Mouse (Mus musculus) megakaryocyte, embryonic 14.5 days (primary cell): ENCODE measurements around the gene Inpp5k. TPM values are rescaled to one million over a fixed set of nuclear protein-coding genes. Genes with fewer than 3 reads are reported as not detected.

ENCODE experiments used
- H3K27me3 ChIP-seq: replicated peaks from 2 replicates; pipeline ENCODE3; 2012; ENCODE audit warnings: inconsistent platforms
- H3K36me3 ChIP-seq: replicated peaks from 2 replicates; pipeline ENCODE3; 2012; ENCODE audit warnings: low read length, inconsistent platforms, mixed read lengths
- H3K4me1 ChIP-seq: 2 replicates; pipeline ENCODE4 v1.6.1; 2012; ENCODE audit warnings: inconsistent platforms
- H3K4me3 ChIP-seq: replicated peaks from 2 replicates; pipeline ENCODE3; 2012; ENCODE audit warnings: moderate library complexity, mild to moderate bottlenecking, inconsistent platforms
- H3K9me3 ChIP-seq: 2 replicates; pipeline ENCODE4 v1.6.1; 2012; ENCODE audit warnings: inconsistent platforms
- FLI1 ChIP-seq: IDR thresholded peaks from 2 replicates; pipeline ENCODE4 v1.6.1; 2012; ENCODE audit warnings: low read length, inconsistent platforms, mixed read lengths
- GATA1 ChIP-seq: IDR thresholded peaks from 3 replicates; pipeline ENCODE4 v1.6.1; 2012; ENCODE audit warnings: mixed read lengths, low read length, inconsistent platforms, borderline replicate concordance
- polyA plus RNA-seq: library from polyadenylated mRNA; stranded (reverse); fragments of >175 nt; gene quantifications from 2 replicates; pipeline ENCODE4 v1.2.3, GENCODE M21; 2012; ENCODE audit warnings: low replicate concordance; ENCODE audit not compliant: insufficient read depth

Inpp5k gene
- polyA plus RNA-seq, 1 experiment: 43.3 TPM

GRCm38 (mm10) chr11:75615556-75615955 lies 15.2 kb upstream of the Inpp5k start:
- Histone ChIP-seq H3K4me3 (no peak overlapping the region), H3K36me3 (peaks cover 91% of the 10 kb centered on the region), H3K27me3 (no peaks in the 10 kb centered on the region), H3K9me3 (no peaks in the 10 kb centered on the region), H3K4me1 (no peaks in the 10 kb centered on the region; the same call in 1 of the 2 replicates)
- TF ChIP-seq GATA1 (no peak), FLI1 (no peak)

DNA sequence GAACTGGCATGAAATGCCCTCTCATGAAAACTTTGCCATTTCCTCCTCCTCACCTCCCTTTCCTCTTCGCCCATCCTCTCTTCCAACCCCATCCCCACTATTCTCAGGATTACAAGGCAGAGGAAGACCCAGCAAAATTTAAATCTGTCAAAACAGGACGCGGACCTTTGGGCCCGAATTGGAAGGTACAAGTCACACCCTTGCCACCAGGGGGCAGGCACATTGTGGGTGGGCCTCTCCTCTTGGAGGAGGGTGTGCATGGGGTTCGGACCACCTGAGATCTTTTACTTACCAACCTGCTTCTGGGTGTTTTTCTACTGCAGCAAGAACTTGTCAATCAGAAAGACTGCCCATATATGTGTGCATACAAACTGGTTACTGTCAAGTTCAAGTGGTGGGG lies 11.7 kb upstream of the Inpp5k start:
- Histone ChIP-seq H3K4me3 (no peak overlapping the region), H3K27me3 (no peaks in the 10 kb centered on the region), H3K4me1 (peaks cover 27% of the 10 kb centered on the region), H3K9me3 (no peaks in the 10 kb centered on the region), H3K36me3 (peaks cover 91% of the 10 kb centered on the region)
- TF ChIP-seq GATA1: no peak
- TF ChIP-seq FLI1: no peak

- Histone ChIP-seq H3K27me3 (no peaks in the 10 kb centered on the region), H3K4me3 (no peak overlapping the region), H3K4me1 (peaks cover 34% of the 10 kb centered on the region), H3K36me3 (peaks cover 88% of the 10 kb centered on the region), H3K9me3 (no peaks in the 10 kb centered on the region)
- TF ChIP-seq GATA1: no peak
- TF ChIP-seq FLI1: no peak
Observed at GRCm38 (mm10) chr11:75620136-75620780, 10.5 kb upstream of the Inpp5k start.

DNA sequence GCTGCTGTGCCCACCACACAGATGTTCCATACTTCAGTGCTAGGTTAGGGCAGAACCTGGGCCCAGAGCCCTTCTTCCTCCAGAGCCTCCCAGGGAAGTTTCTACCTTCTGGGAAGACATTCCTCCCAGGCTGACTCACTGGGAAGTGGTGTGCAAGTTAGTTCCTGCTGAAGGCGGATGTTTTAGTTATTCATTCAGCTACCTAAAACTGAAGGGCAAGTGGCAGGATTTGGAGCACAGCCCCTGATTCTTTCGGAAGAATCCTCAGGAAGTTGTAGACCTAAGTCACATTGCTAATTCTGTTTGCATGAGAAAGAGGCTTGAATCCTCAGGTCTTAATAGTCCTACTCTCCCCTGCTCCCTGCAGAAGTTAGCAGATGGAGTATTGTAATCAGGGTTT lies 9.4 kb upstream of the Inpp5k start:
- Histone ChIP-seq H3K4me1 (peaks cover 37% of the 10 kb centered on the region), H3K27me3 (no peaks in the 10 kb centered on the region), H3K9me3 (no peaks in the 10 kb centered on the region), H3K4me3 (no peak overlapping the region), H3K36me3 (peaks cover 90% of the 10 kb centered on the region)
- TF ChIP-seq GATA1 (no peak), FLI1 (no peak)

- H3K9me3 ChIP-seq: no peaks in the 10 kb centered on the region
- H3K27me3 ChIP-seq: no peaks in the 10 kb centered on the region
- H3K4me1 ChIP-seq: peaks cover 37% of the 10 kb centered on the region
- peaks cover 91% of the 10 kb centered on the region for H3K36me3 ChIP-seq
- TF ChIP-seq FLI1 (no peak), GATA1 (no peak)
- no peak overlapping the region for H3K4me3 ChIP-seq
Observed at GRCm38 (mm10) chr11:75622588-75623329, 8.0 kb upstream of the Inpp5k start.

GRCm38 (mm10) chr11:75624102-75624554 lies 6.7 kb upstream of the Inpp5k start:
- TF ChIP-seq FLI1 (no peak), GATA1 (no peak)
- H3K4me1 ChIP-seq: peaks cover 37% of the 10 kb centered on the region
- H3K27me3 ChIP-seq: no peaks in the 10 kb centered on the region
- H3K36me3 ChIP-seq: peaks cover 90% of the 10 kb centered on the region
- H3K9me3 ChIP-seq: no peaks in the 10 kb centered on the region
- peak overlapping the region; percentile 59 for H3K4me3 ChIP-seq

- no peaks in the 10 kb centered on the region for H3K27me3 ChIP-seq
- TF ChIP-seq GATA1 (no peak), FLI1 (no peak)
- H3K9me3 ChIP-seq: no peaks in the 10 kb centered on the region
- H3K36me3 ChIP-seq: peaks cover 79% of the 10 kb centered on the region
- peaks cover 49% of the 10 kb centered on the region for H3K4me1 ChIP-seq
- no peak overlapping the region for H3K4me3 ChIP-seq
Observed at GRCm38 (mm10) chr11:75625820-75626219, 5.0 kb upstream of the Inpp5k start.

DNA sequence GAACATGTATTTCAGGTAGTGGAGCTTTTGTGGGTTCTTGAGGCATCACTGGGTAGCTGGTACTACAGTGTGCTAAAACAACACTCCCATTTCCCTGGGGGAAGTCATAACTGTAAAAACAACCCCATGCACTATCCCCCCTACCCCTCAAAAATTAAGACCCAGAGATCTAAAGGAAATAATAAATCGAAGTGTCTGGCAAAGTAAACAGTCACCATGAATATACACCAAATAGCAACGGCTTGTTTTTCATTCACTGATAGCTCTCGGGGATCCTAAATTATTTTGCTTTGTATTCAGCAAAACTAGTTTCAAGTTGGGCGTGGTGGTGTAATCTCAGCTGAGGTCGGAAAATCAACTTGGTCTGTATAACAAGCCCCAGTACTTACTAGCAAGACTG lies 690 bp upstream of the Inpp5k start:
- TF ChIP-seq GATA1 (no peak), FLI1 (no peak)
- H3K27me3 ChIP-seq: no peaks in the 10 kb centered on the region
- peak overlapping the region; percentile 98 for H3K4me3 ChIP-seq
- H3K4me1 ChIP-seq: peaks cover 43% of the 10 kb centered on the region
- H3K36me3 ChIP-seq: peaks cover 72% of the 10 kb centered on the region
- H3K9me3 ChIP-seq: no peaks in the 10 kb centered on the region

- Histone ChIP-seq H3K9me3 (no peaks in the 10 kb centered on the region), H3K4me3 (peak overlapping the region; percentile 98), H3K27me3 (no peaks in the 10 kb centered on the region), H3K4me1 (peaks cover 51% of the 10 kb centered on the region), H3K36me3 (peaks cover 72% of the 10 kb centered on the region)
- TF ChIP-seq FLI1 (no peak), GATA1 (no peak)
Observed at GRCm38 (mm10) chr11:75631561-75632225, 905 bp downstream of the Inpp5k start.

DNA sequence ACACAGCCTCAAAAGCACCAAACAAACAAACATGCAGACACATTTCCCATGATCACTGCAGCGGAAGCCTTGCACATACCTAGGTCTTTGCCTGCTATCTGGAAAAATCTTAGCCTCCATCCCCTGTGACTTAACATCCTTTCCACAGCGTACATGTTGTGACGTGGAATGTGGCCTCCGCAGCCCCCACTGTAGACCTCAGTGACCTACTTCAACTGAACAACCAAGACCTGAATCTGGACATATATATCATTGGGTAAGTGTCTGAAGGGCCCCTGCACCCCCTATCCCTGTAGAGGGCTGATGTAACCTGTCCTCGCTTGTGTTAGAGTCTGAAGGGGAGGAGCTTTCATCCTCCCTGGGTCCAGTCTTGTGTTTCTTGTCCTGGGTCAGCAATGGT lies 2.1 kb downstream of the Inpp5k start:
- Histone ChIP-seq H3K4me3 (no peak overlapping the region), H3K9me3 (no peaks in the 10 kb centered on the region), H3K36me3 (peaks cover 72% of the 10 kb centered on the region), H3K27me3 (no peaks in the 10 kb centered on the region), H3K4me1 (peaks cover 58% of the 10 kb centered on the region)
- no peak for TF ChIP-seq FLI1
- TF ChIP-seq GATA1: no peak
